Mouse (Mus musculus): ENCODE results near the gene Rhoa. TPM values are rescaled to one million over a fixed set of nuclear protein-coding genes. Genes with fewer than 3 reads are reported as not detected.

Gene Rhoa
- 276 and 307 TPM in 2 replicates for polyA plus RNA-seq (2014; fragmentation: Nextera tagmentation; extraction: Ambion mirVana)

- WGBS, result under 1% methylated on average over 68 of the region's 81 CpGs
- H3K9me3 ChIP-seq (replicated peaks; ENCODE audit: control insufficient read depth, low read length), result no peaks in the 10 kb centered on the region
- H3K27me3 ChIP-seq (replicated peaks; ENCODE audit: control insufficient read depth, insufficient read depth, low read length), result no peaks in the 10 kb centered on the region
- peak within 1 kb of the TSS; percentile 90 for H3K9ac ChIP-seq (ENCODE audit: low read length)
- peak within 1 kb of the TSS; percentile 96 for H3K4me3 ChIP-seq (ENCODE audit: low read depth, low read length)
- H3K27ac ChIP-seq (ENCODE audit: low read depth, low read length), result peak within 1 kb of the TSS; percentile 98
- ATAC-seq (peak; percentile 98), DNase-seq (ENCODE audit: low spot score) (peak; percentile 100)
- H3K36me3 ChIP-seq (ENCODE audit: control insufficient read depth, insufficient read depth, low read length), result peaks cover 24% of the 10 kb centered on the region
- peaks cover 20% of the 10 kb centered on the region for H3K4me1 ChIP-seq (ENCODE audit: control insufficient read depth, insufficient read depth, low read length)
- H3K4me2 ChIP-seq (ENCODE audit: low read length), result peak within 1 kb of the TSS; percentile 86
Observed at GRCm38 (mm10) chr9:108305629-108306520, at the start of gene Rhoa, which contains the start of gene Tcta. Gene Rhoa, plus strand, starts transcription at chr9:108306129. Gene Tcta, minus strand, starts transcription at chr9:108306160.

GRCm38 (mm10) chr9:108260526-108260925 is 45.4 kb upstream of the Rhoa start:
- Histone ChIP-seq H3K36me3 (ENCODE audit: control insufficient read depth, insufficient read depth, low read length) (0 out of 2 replicates have a peak, but pooled peaks cover 3% of the 10 kb centered on the region), H3K4me3 (ENCODE audit: low read depth, low read length) (no peak overlapping the region)
- no peak for ATAC-seq

GRCm38 (mm10) chr9:108261865-108262264 is 44.1 kb upstream of the Rhoa start:
- H3K9me3 ChIP-seq (replicated peaks; ENCODE audit: control insufficient read depth, low read length), result no peaks in the 10 kb centered on the region
- H3K27me3 ChIP-seq (replicated peaks; ENCODE audit: control insufficient read depth, insufficient read depth, low read length), result no peaks in the 10 kb centered on the region
- 78% methylated on average over 7 of the region's 7 CpGs for WGBS
- DNase-seq (ENCODE audit: low spot score) (no peak), ATAC-seq (no peak)
- no peak overlapping the region for H3K4me3 ChIP-seq (ENCODE audit: low read depth, low read length)
- peak overlapping the region; percentile 82 for H3K4me2 ChIP-seq (ENCODE audit: low read length)
- peak overlapping the region; percentile 91; the same call in 1 of the 2 replicates for H3K9ac ChIP-seq (ENCODE audit: low read length)
- no peak overlapping the region for H3K27ac ChIP-seq (ENCODE audit: low read depth, low read length)
- H3K36me3 ChIP-seq (ENCODE audit: control insufficient read depth, insufficient read depth, low read length), result 0 out of 2 replicates have a peak, but pooled peaks cover 3% of the 10 kb centered on the region
- H3K4me1 ChIP-seq (ENCODE audit: control insufficient read depth, insufficient read depth, low read length), result peaks cover 19% of the 10 kb centered on the region

More at GRCm38 (mm10) chr9:108260526-108260925, 45.4 kb upstream of the Rhoa start:
- WGBS, result 84% methylated on average over 4 of the region's 4 CpGs
- no peak overlapping the region for H3K9ac ChIP-seq (ENCODE audit: low read length)
- H3K4me1 ChIP-seq (ENCODE audit: control insufficient read depth, insufficient read depth, low read length), result peaks cover 19% of the 10 kb centered on the region
- no peaks in the 10 kb centered on the region for H3K27me3 ChIP-seq (replicated peaks; ENCODE audit: control insufficient read depth, insufficient read depth, low read length)
- no peak for DNase-seq (ENCODE audit: low spot score)
- H3K9me3 ChIP-seq (replicated peaks; ENCODE audit: control insufficient read depth, low read length), result no peaks in the 10 kb centered on the region
- no peak overlapping the region for H3K4me2 ChIP-seq (ENCODE audit: low read length)
- H3K27ac ChIP-seq (ENCODE audit: low read depth, low read length), result no peak overlapping the region

- Histone ChIP-seq H3K36me3 (ENCODE audit: control insufficient read depth, insufficient read depth, low read length) (0 out of 2 replicates have a peak, but pooled peaks cover 3% of the 10 kb centered on the region), H3K9ac (ENCODE audit: low read length) (peak overlapping the region; percentile 91), H3K4me3 (ENCODE audit: low read depth, low read length) (peak overlapping the region; percentile 96), H3K9me3 (replicated peaks; ENCODE audit: control insufficient read depth, low read length) (no peaks in the 10 kb centered on the region), H3K27me3 (replicated peaks; ENCODE audit: control insufficient read depth, insufficient read depth, low read length) (no peaks in the 10 kb centered on the region), H3K4me2 (ENCODE audit: low read length) (peak overlapping the region; percentile 82), H3K27ac (ENCODE audit: low read depth, low read length) (peak overlapping the region; percentile 90; the same call in 1 of the 2 replicates), H3K4me1 (ENCODE audit: control insufficient read depth, insufficient read depth, low read length) (peaks cover 19% of the 10 kb centered on the region)
- DNase-seq (ENCODE audit: low spot score), result peak; percentile 3
- 40% methylated on average over 11 of the region's 11 CpGs for WGBS
- no peak for ATAC-seq
Observed at GRCm38 (mm10) chr9:108262494-108263049, 43.4 kb upstream of the Rhoa start.

GRCm38 (mm10) chr9:108263131-108263681 is 42.7 kb upstream of the Rhoa start:
- Histone ChIP-seq H3K9me3 (replicated peaks; ENCODE audit: control insufficient read depth, low read length) (no peaks in the 10 kb centered on the region), H3K36me3 (ENCODE audit: control insufficient read depth, insufficient read depth, low read length) (0 out of 2 replicates have a peak, but pooled peaks cover 3% of the 10 kb centered on the region), H3K4me2 (ENCODE audit: low read length) (peak overlapping the region; percentile 82), H3K9ac (ENCODE audit: low read length) (peak overlapping the region; percentile 91), H3K4me1 (ENCODE audit: control insufficient read depth, insufficient read depth, low read length) (peaks cover 19% of the 10 kb centered on the region), H3K4me3 (ENCODE audit: low read depth, low read length) (peak overlapping the region; percentile 96), H3K27ac (ENCODE audit: low read depth, low read length) (peak overlapping the region; percentile 90), H3K27me3 (replicated peaks; ENCODE audit: control insufficient read depth, insufficient read depth, low read length) (no peaks in the 10 kb centered on the region)
- DNase-seq (ENCODE audit: low spot score) (peak; percentile 53), ATAC-seq (peak; percentile 68)
- WGBS, result under 1% methylated on average over 56 of the region's 62 CpGs

- peak within 1 kb of the TSS; percentile 91 for H3K9ac ChIP-seq (ENCODE audit: low read length)
- ATAC-seq (peak; percentile 99), DNase-seq (ENCODE audit: low spot score) (peak; percentile 98)
- peak within 1 kb of the TSS; percentile 82 for H3K4me2 ChIP-seq (ENCODE audit: low read length)
- peak within 1 kb of the TSS; percentile 96 for H3K4me3 ChIP-seq (ENCODE audit: low read depth, low read length)
- H3K4me1 ChIP-seq (ENCODE audit: control insufficient read depth, insufficient read depth, low read length), result peaks cover 19% of the 10 kb centered on the region
- H3K9me3 ChIP-seq (replicated peaks; ENCODE audit: control insufficient read depth, low read length), result no peaks in the 10 kb centered on the region
- 0 out of 2 replicates have a peak, but pooled peaks cover 3% of the 10 kb centered on the region for H3K36me3 ChIP-seq (ENCODE audit: control insufficient read depth, insufficient read depth, low read length)
- no peaks in the 10 kb centered on the region for H3K27me3 ChIP-seq (replicated peaks; ENCODE audit: control insufficient read depth, insufficient read depth, low read length)
- under 1% methylated on average over 68 of the region's 71 CpGs for WGBS
- H3K27ac ChIP-seq (ENCODE audit: low read depth, low read length), result peak within 1 kb of the TSS; percentile 90
Observed at GRCm38 (mm10) chr9:108263690-108264190, 42.2 kb upstream of the Rhoa start, which contains the start of gene Dag1. Gene Dag1, minus strand, starts transcription at chr9:108263958.

- DNase-seq (ENCODE audit: low spot score) (no peak), ATAC-seq (no peak)
- Histone ChIP-seq H3K4me1 (ENCODE audit: control insufficient read depth, insufficient read depth, low read length) (peaks cover 19% of the 10 kb centered on the region), H3K36me3 (ENCODE audit: control insufficient read depth, insufficient read depth, low read length) (0 out of 2 replicates have a peak, but pooled peaks cover 3% of the 10 kb centered on the region), H3K27ac (ENCODE audit: low read depth, low read length) (peak overlapping the region; percentile 90), H3K27me3 (replicated peaks; ENCODE audit: control insufficient read depth, insufficient read depth, low read length) (no peaks in the 10 kb centered on the region), H3K4me3 (ENCODE audit: low read depth, low read length) (peak overlapping the region; percentile 96), H3K4me2 (ENCODE audit: low read length) (peak overlapping the region; percentile 82), H3K9ac (ENCODE audit: low read length) (peak overlapping the region; percentile 54), H3K9me3 (replicated peaks; ENCODE audit: control insufficient read depth, low read length) (no peaks in the 10 kb centered on the region)
- WGBS, result 16% methylated on average over 10 of the region's 10 CpGs
Observed at GRCm38 (mm10) chr9:108264191-108264921, 41.6 kb upstream of the Rhoa start.
